Mouse (Mus musculus) B cell, adult (primary cell): Measurements from ENCODE around the gene Sf3b1. TPM values are rescaled to one million over a fixed set of nuclear protein-coding genes. Genes with fewer than 3 reads are reported as not detected.

Experiments used
- total RNA-seq: library from RNA; stranded (reverse); gene quantifications from 4 replicates; pipeline ENCODE4 v1.2.4, GENCODE M21; 2023; ENCODE audit not compliant: inconsistent age

Gene Sf3b1
- total RNA-seq: 442 to 464 TPM (median 452 TPM) in 4 replicates

DNA sequence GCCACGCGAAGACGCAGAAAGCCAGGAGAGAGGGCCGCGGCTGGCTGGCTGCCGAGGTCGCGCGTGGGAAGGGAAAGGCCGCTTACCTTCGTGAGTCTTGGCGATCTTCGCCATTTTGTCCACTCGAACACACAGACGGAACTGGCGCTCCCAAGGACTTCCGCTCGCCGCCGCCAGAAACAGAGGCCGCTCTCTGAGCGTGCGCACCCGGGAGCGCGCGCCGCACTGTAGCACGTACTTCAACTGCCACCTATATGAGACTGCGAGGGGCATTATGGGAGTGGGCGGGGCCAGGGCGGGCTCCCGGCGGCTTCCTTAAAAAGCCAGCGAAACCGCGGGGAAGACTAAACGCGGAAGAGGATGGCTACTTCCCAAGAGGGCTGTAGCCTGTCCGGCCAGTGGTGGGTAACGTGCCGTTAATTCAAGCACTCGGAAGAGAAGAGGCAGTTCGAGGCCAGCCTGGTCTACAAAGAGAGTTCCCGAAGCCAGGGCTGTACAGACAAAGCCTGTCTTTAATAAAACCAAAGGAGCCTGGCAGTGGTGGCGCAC is at the start of gene Sf3b1:
Sf3b1 (minus strand) TSS at position 229 of the 549 bp plus-strand sequence.

DNA sequence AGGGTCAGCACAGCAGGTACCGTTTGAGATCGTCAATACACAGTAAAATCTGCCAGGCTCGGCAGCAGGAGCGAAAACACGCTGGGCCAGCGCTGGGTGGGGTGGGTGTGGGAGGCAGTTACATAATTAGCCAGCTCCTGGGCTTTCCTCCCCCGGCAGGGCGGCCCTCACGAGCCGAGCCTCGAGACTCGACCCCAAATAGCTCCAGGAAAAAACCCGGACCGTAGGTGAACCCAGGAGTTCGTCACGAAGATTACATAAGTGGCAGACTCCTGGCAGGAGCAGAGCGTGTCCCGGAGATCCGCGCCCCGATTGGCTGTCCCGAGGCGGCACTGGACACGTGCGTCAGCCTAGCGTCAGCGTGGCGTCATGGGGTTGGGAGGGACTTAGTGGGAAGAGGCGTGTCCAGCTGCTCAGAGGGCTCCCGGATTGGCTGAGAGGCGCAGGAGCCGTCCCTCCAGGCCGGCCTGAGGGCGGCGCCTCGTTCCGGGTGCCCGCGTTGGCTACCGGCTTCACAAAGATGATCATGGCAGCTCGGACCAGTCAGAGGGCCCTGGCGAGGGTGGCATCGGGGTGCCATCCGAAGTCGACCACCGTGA is 25.2 kb upstream of the Sf3b1 start, which contains the start of gene Coq10b:
Coq10b (plus strand) TSS at position 416 of the 599 bp plus-strand sequence.

Other genes with a start within 250 kb of the Sf3b1 start
- 368 to 400 TPM (median 389 TPM) in 4 replicates for gene Ankrd44, start 101.1 kb downstream of the Sf3b1 start, total RNA-seq
- 58.6 to 71.0 TPM (median 59.8 TPM) in 4 replicates for gene Coq10b, start 25.3 kb upstream of the Sf3b1 start, total RNA-seq
- 106 to 146 TPM (median 136 TPM) in 4 replicates for gene Hspe1, start 60.7 kb upstream of the Sf3b1 start, total RNA-seq
- 111 to 133 TPM (median 124 TPM) in 4 replicates for gene Hspd1, start 60.8 kb upstream of the Sf3b1 start, total RNA-seq
- 95.9 to 111 TPM (median 103 TPM) in 4 replicates for gene Mob4, start 103.8 kb upstream of the Sf3b1 start, total RNA-seq
- 8.6 to 13.0 TPM (median 9.3 TPM) in 4 replicates for gene Rftn2, start 199.3 kb upstream of the Sf3b1 start, total RNA-seq
- gene Mars2, start 209.7 kb upstream of the Sf3b1 start, total RNA-seq: 10.8 to 11.5 TPM (median 11.3 TPM) in 4 replicates